Mouse (Mus musculus) ES-E14 (cell line): ENCODE measurements around the gene Pms2. TPM values are rescaled to one million over a fixed set of nuclear protein-coding genes. Genes with fewer than 3 reads are reported as not detected.

Experiments used
- DNase-seq: peaks from one replicate; pipeline ENCODE4 v3.0.0-alpha.2; 2013; ENCODE audit warnings: low read depth, low spot score
- H3K27ac ChIP-seq: 2 replicates; pipeline ENCODE4 v1.5.1; 2012; ENCODE audit warnings: low read depth, mild to moderate bottlenecking, low read length, moderate library complexity, mixed read lengths; ENCODE audit not compliant: poor library complexity, insufficient read depth, severe bottlenecking
- H3K36me3 ChIP-seq: 2 replicates; pipeline ENCODE4 v1.6.1; 2012; ENCODE audit warnings: mild to moderate bottlenecking, low read length, moderate library complexity, mixed read lengths; ENCODE audit not compliant: control insufficient read depth, poor library complexity, insufficient read depth, severe bottlenecking
- H3K4me1 ChIP-seq, 2 experiments: fragments of 150-350 bp in 1 of 2; sonication (generic) in 1 of 2; 2 replicates each; pipeline ENCODE4 v1.6.1; 2012; ENCODE audit warnings: low read length in 2 of 2, mild to moderate bottlenecking in 1 of 2, mixed read lengths in 1 of 2; ENCODE audit not compliant: control insufficient read depth in 2 of 2, insufficient read depth in 2 of 2, poor library complexity in 1 of 2
- H3K4me3 ChIP-seq, 2 experiments: fragments of 150-350 bp in 1 of 2; sonication (generic) in 1 of 2; 2 replicates each; pipeline ENCODE4 v1.5.1; 2012; ENCODE audit warnings: low read length in 2 of 2, low read depth in 1 of 2, mild to moderate bottlenecking in 1 of 2, mixed read lengths in 1 of 2; ENCODE audit not compliant: insufficient read depth in 1 of 2, poor library complexity in 1 of 2, severe bottlenecking in 1 of 2
- H3K9ac ChIP-seq: 2 replicates; pipeline ENCODE4 v1.6.1; 2012; ENCODE audit warnings: low read depth, mild to moderate bottlenecking, low read length, mixed read lengths; ENCODE audit not compliant: poor library complexity, insufficient read depth, severe bottlenecking
- H3K9me3 ChIP-seq: fragments of 150-350 bp; sonication (generic); 2 replicates; pipeline ENCODE4 v1.6.1; 2012; ENCODE audit warnings: low read depth, mild to moderate bottlenecking, low read length; ENCODE audit not compliant: control insufficient read depth, insufficient read depth
- CHD2 ChIP-seq: IDR thresholded peaks from 2 replicates; pipeline ENCODE4 v1.6.1; 2014; ENCODE audit warnings: mild to moderate bottlenecking, low read depth, low read length, inconsistent platforms
- HCFC1 ChIP-seq: IDR thresholded peaks from 2 replicates; pipeline ENCODE4 v1.6.1; 2012; ENCODE audit warnings: low read length, inconsistent platforms, borderline replicate concordance; ENCODE audit not compliant: insufficient read depth
- MAFK ChIP-seq: IDR thresholded peaks from 2 replicates; pipeline ENCODE4 v1.6.1; 2014; ENCODE audit warnings: mild to moderate bottlenecking, low read depth, low read length, inconsistent platforms; ENCODE audit not compliant: insufficient read depth
- ZC3H11A ChIP-seq: IDR thresholded peaks from 2 replicates; pipeline ENCODE4 v1.6.1; 2012; ENCODE audit warnings: low read depth, mild to moderate bottlenecking, inconsistent platforms, low read length, borderline replicate concordance
- ZNF384 ChIP-seq: IDR thresholded peaks from 2 replicates; pipeline ENCODE4 v1.6.1; 2012; ENCODE audit warnings: low read depth, low read length, inconsistent platforms
- in situ Hi-C, 2 experiments: fragments of 600-800 bp; cut with MboI; formaldehyde crosslinking; loops; one replicate each; pipeline ENCODE4 v1.15.1; 2025; ENCODE audit warnings: low sequenced_read_pairs in 2 of 2, inconsistent platforms in 1 of 2; ENCODE audit not compliant: unreplicated experiment in 2 of 2
- total RNA-seq: library from RNA; depleted of rRNA; stranded (reverse); fragments of 300-350 nt; gene quantifications from 2 replicates; pipeline ENCODE4 v1.2.3, GENCODE M21; 2012; rRNA removed

Pms2 gene
- total RNA-seq, 1 experiment = 23.9 TPM

DNA sequence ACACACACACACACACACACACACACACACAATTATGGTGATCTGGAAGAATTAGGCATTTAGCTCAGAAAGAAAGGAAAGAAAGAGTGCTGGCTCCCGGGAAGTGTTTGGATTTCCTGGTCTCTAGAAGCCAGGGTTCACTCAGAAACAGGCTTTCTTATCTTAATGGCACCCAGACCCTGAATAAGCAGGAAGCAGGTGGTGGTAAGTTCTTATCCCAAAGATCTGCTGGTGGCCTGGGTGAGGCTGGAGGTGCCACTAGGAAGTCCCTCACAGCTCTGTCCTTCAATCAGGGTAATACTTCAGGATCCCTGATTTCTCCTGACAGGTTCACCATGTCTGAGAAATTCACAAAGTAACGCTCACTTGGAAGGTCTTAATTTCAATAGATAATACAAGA, 72.6 kb downstream of the Pms2 start:
- no peak overlapping the region for H3K4me3 ChIP-seq
- no peak for TF ChIP-seq ZC3H11A
- no peak for TF ChIP-seq HCFC1
- no peak for TF ChIP-seq MAFK
- no peak for TF ChIP-seq ZNF384
- TF ChIP-seq CHD2 = no peak
- peaks cover 0 to 4% of the 10 kb centered on the region in 2 experiments; a peak in 1 of 4 replicates for H3K4me1 ChIP-seq
- H3K27ac ChIP-seq = no peak overlapping the region
- H3K9me3 ChIP-seq = no peaks in the 10 kb centered on the region
- no peak overlapping the region for H3K9ac ChIP-seq
- in situ Hi-C loops = no loop called here
- peaks cover 9% of the 10 kb centered on the region; the same call in 1 of the 2 replicates for H3K36me3 ChIP-seq
- no peak for DNase-seq

Other genes starting within 250 kb of the Pms2 start
- 10.6 and 11.5 TPM in 2 replicates for gene Usp42, start 177.7 kb upstream of the Pms2 start, total RNA-seq
- gene Eif2ak1, start 92.2 kb upstream of the Pms2 start, total RNA-seq = 28.1 and 29.7 TPM in 2 replicates
- 0.45 and 0.90 TPM in 2 replicates for gene Ankrd61, start 12.3 kb upstream of the Pms2 start, total RNA-seq
- 90.8 and 100 TPM in 2 replicates for gene Aimp2, start 117 bp upstream of the Pms2 start, total RNA-seq
- gene Gm42421, start 18.2 kb downstream of the Pms2 start, total RNA-seq = 0.37 and 0.71 TPM in 2 replicates
- gene Rsph10b, start 23.1 kb downstream of the Pms2 start, total RNA-seq = 0.13 and 0.58 TPM in 2 replicates
- 50.7 and 75.8 TPM in 2 replicates for gene Ccz1, start 104.9 kb downstream of the Pms2 start, total RNA-seq
- not detected in 2 replicates for gene Ocm, start 116.7 kb downstream of the Pms2 start, total RNA-seq
- 61.2 and 93.0 TPM in 2 replicates for gene Lmtk2, start 190.5 kb downstream of the Pms2 start, total RNA-seq